Mouse (Mus musculus) ES-E14 (cell line): ENCODE measurements around the gene Tnfrsf1a. TPM values are rescaled to one million over a fixed set of nuclear protein-coding genes. Genes with fewer than 3 reads are reported as not detected.

Experiments
- DNase-seq: peaks from one replicate; pipeline ENCODE4 v3.0.0-alpha.2; 2013; ENCODE audit warnings: low read depth, low spot score
- H3K27ac ChIP-seq: 2 replicates; pipeline ENCODE4 v1.5.1; 2012; ENCODE audit warnings: low read depth, mild to moderate bottlenecking, low read length, moderate library complexity, mixed read lengths; ENCODE audit not compliant: poor library complexity, insufficient read depth, severe bottlenecking
- H3K36me3 ChIP-seq: 2 replicates; pipeline ENCODE4 v1.6.1; 2012; ENCODE audit warnings: mild to moderate bottlenecking, low read length, moderate library complexity, mixed read lengths; ENCODE audit not compliant: control insufficient read depth, poor library complexity, insufficient read depth, severe bottlenecking
- H3K4me1 ChIP-seq, 2 experiments: fragments of 150-350 bp in 1 of 2; sonication (generic) in 1 of 2; 2 replicates each; pipeline ENCODE4 v1.6.1; 2012; ENCODE audit warnings: low read length in 2 of 2, mild to moderate bottlenecking in 1 of 2, mixed read lengths in 1 of 2; ENCODE audit not compliant: control insufficient read depth in 2 of 2, insufficient read depth in 2 of 2, poor library complexity in 1 of 2
- H3K4me3 ChIP-seq, 2 experiments: fragments of 150-350 bp in 1 of 2; sonication (generic) in 1 of 2; 2 replicates each; pipeline ENCODE4 v1.5.1; 2012; ENCODE audit warnings: low read length in 2 of 2, low read depth in 1 of 2, mild to moderate bottlenecking in 1 of 2, mixed read lengths in 1 of 2; ENCODE audit not compliant: insufficient read depth in 1 of 2, poor library complexity in 1 of 2, severe bottlenecking in 1 of 2
- H3K9ac ChIP-seq: 2 replicates; pipeline ENCODE4 v1.6.1; 2012; ENCODE audit warnings: low read depth, mild to moderate bottlenecking, low read length, mixed read lengths; ENCODE audit not compliant: poor library complexity, insufficient read depth, severe bottlenecking
- H3K9me3 ChIP-seq: fragments of 150-350 bp; sonication (generic); 2 replicates; pipeline ENCODE4 v1.6.1; 2012; ENCODE audit warnings: low read depth, mild to moderate bottlenecking, low read length; ENCODE audit not compliant: control insufficient read depth, insufficient read depth
- CHD2 ChIP-seq: IDR thresholded peaks from 2 replicates; pipeline ENCODE4 v1.6.1; 2014; ENCODE audit warnings: mild to moderate bottlenecking, low read depth, low read length, inconsistent platforms
- HCFC1 ChIP-seq: IDR thresholded peaks from 2 replicates; pipeline ENCODE4 v1.6.1; 2012; ENCODE audit warnings: low read length, inconsistent platforms, borderline replicate concordance; ENCODE audit not compliant: insufficient read depth
- MAFK ChIP-seq: IDR thresholded peaks from 2 replicates; pipeline ENCODE4 v1.6.1; 2014; ENCODE audit warnings: mild to moderate bottlenecking, low read depth, low read length, inconsistent platforms; ENCODE audit not compliant: insufficient read depth
- ZC3H11A ChIP-seq: IDR thresholded peaks from 2 replicates; pipeline ENCODE4 v1.6.1; 2012; ENCODE audit warnings: low read depth, mild to moderate bottlenecking, inconsistent platforms, low read length, borderline replicate concordance
- ZNF384 ChIP-seq: IDR thresholded peaks from 2 replicates; pipeline ENCODE4 v1.6.1; 2012; ENCODE audit warnings: low read depth, low read length, inconsistent platforms
- in situ Hi-C, 2 experiments: fragments of 600-800 bp; cut with MboI; formaldehyde crosslinking; loops; one replicate each; pipeline ENCODE4 v1.15.1; 2025; ENCODE audit warnings: low sequenced_read_pairs in 2 of 2, inconsistent platforms in 1 of 2; ENCODE audit not compliant: unreplicated experiment in 2 of 2
- total RNA-seq: library from RNA; depleted of rRNA; stranded (reverse); fragments of 300-350 nt; gene quantifications from 2 replicates; pipeline ENCODE4 v1.2.3, GENCODE M21; 2012

Tnfrsf1a gene
- total RNA-seq, 1 experiment: 7.7 TPM

DNA sequence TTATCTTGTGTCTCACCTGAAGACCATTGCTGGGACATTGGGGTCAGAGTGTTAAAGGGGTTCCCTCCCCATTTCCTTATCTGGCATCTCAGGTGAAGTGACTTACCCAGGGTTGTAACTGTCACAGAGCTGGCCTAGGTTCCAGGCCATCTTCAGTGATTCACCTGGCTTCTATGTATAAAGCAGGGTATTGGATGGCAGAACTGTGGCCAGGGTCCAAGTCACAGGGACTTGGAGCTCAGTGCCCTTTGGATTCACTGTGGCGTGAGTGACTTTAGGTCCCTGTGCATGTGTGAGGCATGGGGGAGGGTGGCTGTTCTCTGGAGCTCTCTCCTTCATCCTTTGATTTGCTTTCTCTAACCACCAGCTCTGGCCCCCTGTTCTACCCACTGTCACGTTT is 3.1 kb upstream of the Tnfrsf1a start:
- DNase-seq: no peak
- Histone ChIP-seq H3K4me3 (no peak overlapping the region), H3K4me1 (peaks cover 2 to 20% of the 10 kb centered on the region in 2 experiments; a peak in 1 of 4 replicates), H3K9me3 (no peaks in the 10 kb centered on the region), H3K27ac (no peak overlapping the region), H3K9ac (no peak overlapping the region), H3K36me3 (no peaks in the 10 kb centered on the region)
- TF ChIP-seq CHD2 (no peak), ZC3H11A (no peak), ZNF384 (no peak), HCFC1 (no peak), MAFK (no peak)
- in situ Hi-C loops: no loop called here

DNA sequence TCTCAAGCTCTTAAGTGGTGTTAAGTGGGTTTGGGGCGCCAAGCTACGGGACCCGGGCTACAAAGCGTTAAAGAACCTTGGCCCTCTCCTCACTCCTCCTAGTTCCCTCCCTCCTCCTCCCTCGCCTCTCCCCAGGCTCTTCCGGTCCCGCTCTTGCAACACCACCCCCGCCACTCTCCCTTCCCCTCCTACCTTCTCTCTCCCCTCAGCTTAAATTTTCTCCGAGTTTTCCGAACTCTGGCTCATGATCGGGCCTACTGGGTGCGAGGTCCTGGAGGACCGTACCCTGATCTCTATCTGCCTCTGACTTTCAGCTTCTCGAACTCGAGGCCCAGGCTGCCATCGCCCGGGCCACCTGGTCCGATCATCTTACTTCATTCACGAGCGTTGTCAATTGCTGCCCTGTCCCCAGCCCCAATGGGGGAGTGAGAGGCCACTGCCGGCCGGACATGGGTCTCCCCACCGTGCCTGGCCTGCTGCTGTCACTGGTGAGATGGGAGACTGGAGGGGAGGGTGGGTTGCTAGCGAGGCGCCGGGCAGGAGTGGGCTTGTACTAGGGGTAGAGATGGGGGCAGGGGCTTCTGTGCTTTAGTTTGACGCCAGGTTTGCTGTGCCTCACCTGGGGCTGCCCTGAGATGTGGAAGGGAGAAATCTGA is 541 bp downstream of the Tnfrsf1a start:
- H3K4me3 ChIP-seq: peak overlapping the region; percentile 62 to 68
- DNase-seq: no peak
- in situ Hi-C loops: no loop called here

DNA sequence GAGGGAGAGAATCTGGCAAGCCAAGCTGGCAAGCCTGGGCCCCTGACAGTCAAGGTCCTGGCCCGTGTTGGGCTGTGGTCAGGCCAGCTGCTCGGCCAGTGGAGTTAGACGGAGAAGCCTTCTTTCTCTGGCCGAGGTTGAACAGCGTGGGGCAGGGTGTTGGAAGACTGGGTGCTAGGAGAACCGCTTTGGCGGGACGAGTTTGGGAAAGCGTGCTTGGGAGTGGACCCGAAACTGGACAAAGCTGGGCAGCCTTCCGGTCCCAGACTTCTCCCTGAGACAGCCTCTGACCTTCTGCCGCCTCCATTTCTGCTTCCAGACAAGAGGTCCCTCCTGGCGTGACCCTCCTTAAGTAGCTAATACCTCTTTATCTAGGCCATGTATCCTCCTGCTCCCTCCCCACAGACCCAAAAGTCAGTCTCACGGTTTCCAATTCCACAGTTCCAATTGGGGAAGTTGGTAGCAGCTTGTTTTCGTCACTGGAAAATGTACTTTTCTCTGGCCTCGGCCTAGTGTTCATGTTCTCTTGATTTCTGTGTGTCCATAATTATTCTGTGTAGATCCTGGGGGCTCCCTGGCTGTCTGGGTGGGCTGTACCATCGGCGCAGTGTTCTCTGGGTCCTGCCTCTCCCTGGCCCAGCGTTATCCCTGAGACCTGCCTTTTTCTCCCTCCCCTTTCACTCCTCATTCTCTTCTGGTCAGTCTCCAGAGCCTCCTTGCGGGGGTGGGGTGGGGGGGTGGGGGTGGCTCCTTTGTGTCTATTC is 1.3 kb downstream of the Tnfrsf1a start:
- Histone ChIP-seq H3K36me3 (peaks cover 2% of the 10 kb centered on the region; the same call in 1 of the 2 replicates), H3K4me1 (peaks cover 9 to 24% of the 10 kb centered on the region in 2 experiments; a peak in 3 of 4 replicates), H3K27ac (no peak overlapping the region), H3K4me3 (peak overlapping the region; percentile 62 to 68; a peak in 3 of 4 replicates), H3K9me3 (no peaks in the 10 kb centered on the region), H3K9ac (peak overlapping the region; percentile 40; the same call in 1 of the 2 replicates)
- in situ Hi-C loops: no loop called here
- no peak for DNase-seq
- no peak for TF ChIP-seq HCFC1
- no peak for TF ChIP-seq ZC3H11A
- TF ChIP-seq CHD2: no peak
- TF ChIP-seq ZNF384: no peak
- TF ChIP-seq MAFK: no peak

More for the DNA sequence above, 541 bp downstream of the Tnfrsf1a start:
- peaks cover 4 to 23% of the 10 kb centered on the region in 2 experiments; a peak in 2 of 4 replicates for H3K4me1 ChIP-seq
- TF ChIP-seq ZC3H11A (no peak), MAFK (no peak), ZNF384 (no peak), HCFC1 (no peak), CHD2 (no peak)
- peak overlapping the region; percentile 40 for H3K9ac ChIP-seq
- no peaks in the 10 kb centered on the region for H3K9me3 ChIP-seq
- H3K36me3 ChIP-seq: peaks cover 2% of the 10 kb centered on the region; the same call in 1 of the 2 replicates
- H3K27ac ChIP-seq: no peak overlapping the region

DNA sequence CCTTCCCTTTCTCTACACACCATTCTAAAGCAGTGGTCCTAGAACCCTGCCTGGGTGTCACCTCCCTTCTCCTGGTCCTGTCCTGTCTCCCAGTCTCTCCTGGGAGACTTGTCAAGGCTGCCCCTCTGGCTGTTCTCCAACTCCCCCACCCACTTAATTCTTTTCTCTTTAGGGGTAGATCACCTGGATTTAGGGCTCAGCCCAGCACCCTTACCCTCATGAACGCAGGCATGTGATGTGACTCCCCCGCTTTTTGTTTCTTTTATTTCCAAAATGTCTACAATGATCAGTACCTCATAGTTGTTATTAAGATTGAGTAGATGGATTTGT is 1.8 kb downstream of the Tnfrsf1a start:
- no peak overlapping the region for H3K27ac ChIP-seq
- H3K4me1 ChIP-seq: peaks cover 11 to 30% of the 10 kb centered on the region in 2 experiments; a peak in 3 of 4 replicates
- no peaks in the 10 kb centered on the region for H3K9me3 ChIP-seq
- H3K4me3 ChIP-seq: no peak overlapping the region
- H3K36me3 ChIP-seq: peaks cover 2% of the 10 kb centered on the region; the same call in 1 of the 2 replicates
- in situ Hi-C loops: no loop called here
- no peak for DNase-seq
- H3K9ac ChIP-seq: no peak overlapping the region
- no peak for TF ChIP-seq ZC3H11A
- no peak for TF ChIP-seq HCFC1
- TF ChIP-seq ZNF384: no peak
- TF ChIP-seq MAFK: no peak
- no peak for TF ChIP-seq CHD2
